Mouse (Mus musculus): ENCODE results near the gene Btbd1. TPM values are rescaled to one million over a fixed set of nuclear protein-coding genes. Genes with fewer than 3 reads are reported as not detected.

Btbd1 gene
- total RNA-seq (2023), result 37.0 and 41.4 TPM in 2 replicates

GRCm38 (mm10) chr7:81829379-81829894 is at the start of gene Btbd1:
Btbd1 (minus strand) TSS chr7:81829431.

GRCm38 (mm10) chr7:81858968-81859721 is 29.9 kb upstream of the Btbd1 start, which contains the start of gene Tm6sf1:
Tm6sf1 (plus strand) TSS chr7:81859001.

GRCm38 (mm10) chr7:81855694-81856093 is 26.5 kb upstream of the Btbd1 start, which contains the start of gene Gm10160:
Gm10160 (minus strand) TSS chr7:81855794.

GRCm38 (mm10) chr7:81789095-81789757 is 40.0 kb downstream of the Btbd1 start, which contains the start of gene 3110040N11Rik:
3110040N11Rik (minus strand) TSS chr7:81789478.

GRCm38 (mm10) chr7:81762180-81763109 is 66.8 kb downstream of the Btbd1 start, which contains the start of gene Ramac:
Ramac (plus strand) TSS chr7:81762925.

Other genes with a start within 250 kb of the Btbd1 start
- not detected in 2 replicates for gene Homer2, start 121.9 kb downstream of the Btbd1 start, total RNA-seq (2023)
- 59.8 and 63.1 TPM in 2 replicates for gene Ramac, start 66.5 kb downstream of the Btbd1 start, total RNA-seq (2023)
- gene 3110040N11Rik, start 40.0 kb downstream of the Btbd1 start, total RNA-seq (2023), result 8.8 and 10.9 TPM in 2 replicates
- gene Gm10160, start 26.4 kb upstream of the Btbd1 start, total RNA-seq (2023), result not detected in 2 replicates
- gene Tm6sf1, start 29.6 kb upstream of the Btbd1 start, total RNA-seq (2023), result 169 and 195 TPM in 2 replicates
- gene Hdgfl3, start 105.0 kb upstream of the Btbd1 start, total RNA-seq (2023), result 0.25 TPM in 1 of 2 replicates, not detected in the other
- gene Bnc1, start 162.9 kb upstream of the Btbd1 start, total RNA-seq (2023), result not detected in 2 replicates